ENCODE assay signal across 11 mouse cellular contexts in genomic region chr13:32234019-32234418, GRCm38 (mm10).
DNase-seq lines count a peak whose midpoint lies in the region; ATAC-seq and TF ChIP-seq lines count a peak whose summit lies in the region.
"Had no signal": no experiment of that assay in that cellular context is flagged by ENCODE, and none has a peak within 500 bp of the region (broad histone marks: within the 10 kb centered on the region; RNA-seq: fewer than 3 reads in every experiment).

No protein-coding gene starts in this region.

- no peak for TF ChIP-seq EP300 in stomach, postnatal 0 days (optimal IDR thresholded peaks at IDR 0.05)

- H3K9me3 ChIP-seq in stomach, postnatal 0 days (ENCODE audit: control insufficient read depth, low read length), result no peaks in the 10 kb centered on the region
- H3K9me3 ChIP-seq in forebrain, embryonic 11.5 days (ENCODE audit: control insufficient read depth, low read length), result no peaks in the 10 kb centered on the region
- H3K9me3 ChIP-seq: embryonic facial prominence, embryonic 12.5 days had no signal

- no peak overlapping the region for H3K4me3 ChIP-seq in lung, adult 2 months (replicated peaks; ENCODE audit: extremely low read depth, low read depth, low read length)
- H3K4me3 ChIP-seq in stomach, postnatal 0 days (ENCODE audit: low read depth, low read length), result no peak overlapping the region
- H3K4me3 ChIP-seq in forebrain, embryonic 11.5 days (ENCODE audit: low read depth, low read length), result no peak overlapping the region
- H3K4me3 ChIP-seq: embryonic facial prominence, embryonic 12.5 days had no signal

- H3K4me2 ChIP-seq in stomach, postnatal 0 days (replicated peaks; ENCODE audit: low read depth), result no peak overlapping the region
- H3K4me2 ChIP-seq in forebrain, embryonic 11.5 days (ENCODE audit: low read depth, low read length, severe bottlenecking), result no peak overlapping the region
- H3K4me2 ChIP-seq: embryonic facial prominence, embryonic 12.5 days had no signal

- intact Hi-C loops in left cerebral cortex, postnatal 25 days (cut with DNase I), result no loop called here

- H3K27me3 ChIP-seq in stomach, postnatal 0 days (ENCODE audit: control insufficient read depth, insufficient read depth, low read length), result no peaks in the 10 kb centered on the region
- H3K27me3 ChIP-seq in forebrain, embryonic 11.5 days (ENCODE audit: control insufficient read depth, insufficient read depth, low read length), result no peaks in the 10 kb centered on the region
- H3K27me3 ChIP-seq: embryonic facial prominence, embryonic 12.5 days had no signal

- no peak for TF ChIP-seq CTCF in lung, adult 2 months (IDR thresholded peaks at IDR 0.05; ENCODE audit: insufficient read depth, low read length)
- no peak for TF ChIP-seq CTCF in stomach, postnatal 0 days (IDR thresholded peaks at IDR 0.05; ENCODE audit: low read depth)

- WGBS in lung, adult 2 months, result 49% methylated on average over 9 of the region's 9 CpGs
- WGBS in stomach, postnatal 0 days, result 60% methylated on average over 9 of the region's 9 CpGs
- 93% methylated on average over 9 of the region's 9 CpGs for WGBS in forebrain, embryonic 11.5 days

- H3K4me1 ChIP-seq in lung, adult 2 months (ENCODE audit: control insufficient read depth, insufficient read depth, low read length), result no peaks in the 10 kb centered on the region; the same call in 1 of the 2 replicates
- H3K4me1 ChIP-seq in stomach, postnatal 0 days (replicated peaks; ENCODE audit: control insufficient read depth, insufficient read depth), result no peaks in the 10 kb centered on the region
- no peaks in the 10 kb centered on the region for H3K4me1 ChIP-seq in forebrain, embryonic 11.5 days (replicated peaks; ENCODE audit: control insufficient read depth, insufficient read depth, low read length)

- no peaks in the 10 kb centered on the region for H3K36me3 ChIP-seq in stomach, postnatal 0 days (ENCODE audit: control insufficient read depth, insufficient read depth, low read length)
- no peaks in the 10 kb centered on the region for H3K36me3 ChIP-seq in forebrain, embryonic 11.5 days (ENCODE audit: control insufficient read depth, insufficient read depth, low read length)
- H3K36me3 ChIP-seq: embryonic facial prominence, embryonic 12.5 days had no signal

- peak; percentile 10 to 26 for DNase-seq in lung, postnatal 4 days
- DNase-seq in lung, adult 2 months, result no peak
- peak; percentile 45 to 62 for DNase-seq in heart, adult 9 months (ENCODE audit: low spot score in 2 of 2)
- peak; percentile 11 to 22 for DNase-seq in kidney, postnatal 36 days
- DNase-seq in stomach, postnatal 0 days (ENCODE audit: low spot score), result peak; percentile 25
- no peak for DNase-seq in forebrain, embryonic 11.5 days (ENCODE audit: low spot score)
- no peak for DNase-seq in frontal cortex, postnatal 14 days (ENCODE audit: low spot score in 2 of 2)
- no peak for DNase-seq in left cerebral cortex, postnatal 25 days (ENCODE audit: low spot score in 2 of 2)
- DNase-seq: cerebellum, adult 11 months; right cerebral cortex, adult 18-20 months had no signal

- no peak overlapping the region for H3K27ac ChIP-seq in stomach, postnatal 0 days (replicated peaks)
- H3K27ac ChIP-seq in forebrain, embryonic 11.5 days (ENCODE audit: low read depth, low read length), result no peak overlapping the region
- H3K27ac ChIP-seq: embryonic facial prominence, embryonic 12.5 days had no signal

- no peak for TF ChIP-seq POLR2A in lung, adult 2 months (IDR thresholded peaks at IDR 0.05; ENCODE audit: borderline replicate concordance, extremely low read depth, low read depth, low read length)

- H3K9ac ChIP-seq in stomach, postnatal 0 days (ENCODE audit: low read length), result no peak overlapping the region
- no peak overlapping the region for H3K9ac ChIP-seq in forebrain, embryonic 11.5 days (ENCODE audit: low read length)
- H3K9ac ChIP-seq: embryonic facial prominence, embryonic 12.5 days had no signal

- no peak for ATAC-seq in stomach, postnatal 0 days (ENCODE audit: low FRiP score, low TSS enrichment)
- no peak for ATAC-seq in forebrain, embryonic 11.5 days (replicated peaks; ENCODE audit: low FRiP score)

Comparison
In these comparisons a context has a peak if more than half of its experiments do, and no peak if none do; other contexts are left out.
1. DNase-seq: peak in lung, postnatal 4 days (2 of 2), heart, adult 9 months (2 of 2), kidney, postnatal 36 days (2 of 2) and stomach, postnatal 0 days (single experiment); none in lung, adult 2 months (single experiment), forebrain, embryonic 11.5 days (single experiment), frontal cortex, postnatal 14 days (0 of 2) and left cerebral cortex, postnatal 25 days (0 of 2).